Mouse (Mus musculus): ENCODE measurements around the gene Ppfia3. TPM values are rescaled to one million over a fixed set of nuclear protein-coding genes. Genes with fewer than 3 reads are reported as not detected.

Ppfia3 gene
- under 1 TPM; 0.11 to 0.26 TPM for total RNA-seq (2021)
- 0.09 and 0.14 TPM in 2 replicates for polyA plus RNA-seq (2012; rRNA removed)
- long read RNA-seq = 0 reads

DNA sequence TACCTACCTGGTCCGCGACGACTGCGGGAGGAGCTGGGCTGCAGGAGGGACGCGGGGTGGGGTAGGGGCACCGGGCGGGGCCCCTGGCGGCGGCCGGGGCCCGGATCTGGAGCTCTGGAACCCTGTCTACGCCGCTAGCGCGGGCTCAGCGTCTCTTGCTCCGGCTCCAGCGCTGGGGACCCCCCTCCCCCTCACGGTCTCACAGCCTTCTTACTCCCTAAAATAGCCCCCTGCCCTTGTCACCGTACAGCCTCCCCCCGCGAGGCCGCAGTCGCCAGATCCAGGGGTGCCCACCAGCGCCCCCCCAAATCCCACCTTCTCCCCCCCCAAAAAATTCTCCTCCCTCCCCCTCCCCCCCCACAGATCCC, at the start of gene Ppfia3:
Ppfia3 (minus strand) TSS at position 368 of the 368 bp plus-strand sequence.
- Histone ChIP-seq H3K27me3 (ENCODE audit: control insufficient read depth, insufficient read depth, low read length) (peaks cover 4% of the 10 kb centered on the region; the same call in 1 of the 2 replicates), H3K4me1 (ENCODE audit: control insufficient read depth, insufficient read depth, low read length) (peaks cover 1% of the 10 kb centered on the region; the same call in 1 of the 2 replicates), H3K9ac (ENCODE audit: low read depth, low read length) (peak within 1 kb of the TSS; percentile 51), H3K36me3 (ENCODE audit: control insufficient read depth, insufficient read depth, low read length) (no peaks in the 10 kb centered on the region), H3K27ac (peak within 1 kb of the TSS; percentile 37), H3K4me3 (peak within 1 kb of the TSS; percentile 66), H3K79me2 (replicated peaks; ENCODE audit: control insufficient read depth, insufficient read depth, low read length) (no peaks in the 10 kb centered on the region)
- peak in 1 of 2 experiments; percentile 35 for DNase-seq
- intact Hi-C loops (cut with DNase I) = loop anchor here (10.0 kb wide), 1 partner anchor 62 kb away; no protein-coding TSS in a partner anchor
- 3% methylated on average over 25 of the region's 26 CpGs for WGBS
- TF ChIP-seq EP300 (IDR thresholded peaks at IDR 0.05; ENCODE audit: insufficient read depth, low read depth, low read length) = no peak
- no peak for TF ChIP-seq POLR2A (IDR thresholded peaks at IDR 0.05; ENCODE audit: insufficient read depth, low read depth, low read length)
- TF ChIP-seq CTCF (IDR thresholded peaks at IDR 0.05) = no peak

DNA sequence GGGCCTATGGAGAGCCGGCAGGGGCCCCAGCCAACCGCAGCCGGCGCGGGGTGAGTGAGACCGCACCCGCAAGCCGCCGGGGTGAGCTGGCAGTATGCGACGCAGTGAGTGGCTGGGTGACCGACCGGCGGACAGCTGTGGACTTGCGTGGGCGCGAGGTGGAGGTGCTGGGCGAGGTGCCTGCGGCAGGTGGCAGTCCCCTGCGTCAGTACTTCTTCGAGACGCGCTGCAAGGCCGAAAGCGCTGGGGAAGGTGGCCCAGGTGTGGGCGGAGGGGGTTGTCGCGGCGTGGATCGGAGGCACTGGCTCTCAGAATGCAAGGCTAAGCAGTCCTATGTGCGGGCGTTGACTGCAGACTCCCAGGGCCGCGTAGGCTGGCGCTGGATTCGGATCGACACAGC, 48.8 kb upstream of the Ppfia3 start:
- Histone ChIP-seq H3K27ac (no peak overlapping the region), H3K36me3 (ENCODE audit: control insufficient read depth, insufficient read depth, low read length) (no peaks in the 10 kb centered on the region), H3K4me1 (ENCODE audit: control insufficient read depth, insufficient read depth, low read length) (no peaks in the 10 kb centered on the region), H3K79me2 (replicated peaks; ENCODE audit: control insufficient read depth, insufficient read depth, low read length) (no peaks in the 10 kb centered on the region), H3K27me3 (ENCODE audit: control insufficient read depth, insufficient read depth, low read length) (peaks cover 6% of the 10 kb centered on the region), H3K9ac (ENCODE audit: low read depth, low read length) (no peak overlapping the region), H3K4me3 (no peak overlapping the region)
- DNase-seq = no peak
- WGBS = 26% methylated on average over 37 of the region's 37 CpGs
- intact Hi-C loops (cut with DNase I) = no loop called here
- TF ChIP-seq POLR2A (IDR thresholded peaks at IDR 0.05; ENCODE audit: insufficient read depth, low read depth, low read length) = no peak
- TF ChIP-seq EP300 (IDR thresholded peaks at IDR 0.05; ENCODE audit: insufficient read depth, low read depth, low read length) = no peak
- TF ChIP-seq CTCF (IDR thresholded peaks at IDR 0.05) = no peak

DNA sequence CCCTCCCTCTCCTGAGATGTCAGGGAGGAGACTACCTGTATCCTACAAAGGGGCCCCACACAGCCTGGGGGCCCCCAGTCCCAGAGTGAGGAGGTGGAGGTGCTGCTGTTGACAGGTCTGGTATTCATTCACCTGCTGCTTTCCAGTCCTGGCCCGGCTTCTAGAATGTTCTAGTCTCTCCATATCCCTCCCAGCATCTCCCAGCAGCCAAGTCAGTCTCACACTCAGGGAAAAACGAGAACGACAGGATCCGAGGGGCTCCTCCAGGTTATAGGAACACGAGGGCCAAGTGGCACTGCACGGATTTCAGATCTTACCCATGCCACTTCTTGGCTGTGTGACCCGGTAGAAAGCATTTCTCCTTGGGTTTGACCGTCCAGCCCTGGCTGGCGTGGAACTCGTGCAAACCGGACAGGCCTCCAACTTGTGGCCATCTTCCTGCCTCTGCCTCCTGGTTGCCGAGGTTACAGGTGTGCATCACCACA, 48.0 kb upstream of the Ppfia3 start:
- Histone ChIP-seq H3K27me3 (ENCODE audit: control insufficient read depth, insufficient read depth, low read length) (peaks cover 6% of the 10 kb centered on the region), H3K4me3 (no peak overlapping the region)
- intact Hi-C loops (cut with DNase I) = no loop called here

DNA sequence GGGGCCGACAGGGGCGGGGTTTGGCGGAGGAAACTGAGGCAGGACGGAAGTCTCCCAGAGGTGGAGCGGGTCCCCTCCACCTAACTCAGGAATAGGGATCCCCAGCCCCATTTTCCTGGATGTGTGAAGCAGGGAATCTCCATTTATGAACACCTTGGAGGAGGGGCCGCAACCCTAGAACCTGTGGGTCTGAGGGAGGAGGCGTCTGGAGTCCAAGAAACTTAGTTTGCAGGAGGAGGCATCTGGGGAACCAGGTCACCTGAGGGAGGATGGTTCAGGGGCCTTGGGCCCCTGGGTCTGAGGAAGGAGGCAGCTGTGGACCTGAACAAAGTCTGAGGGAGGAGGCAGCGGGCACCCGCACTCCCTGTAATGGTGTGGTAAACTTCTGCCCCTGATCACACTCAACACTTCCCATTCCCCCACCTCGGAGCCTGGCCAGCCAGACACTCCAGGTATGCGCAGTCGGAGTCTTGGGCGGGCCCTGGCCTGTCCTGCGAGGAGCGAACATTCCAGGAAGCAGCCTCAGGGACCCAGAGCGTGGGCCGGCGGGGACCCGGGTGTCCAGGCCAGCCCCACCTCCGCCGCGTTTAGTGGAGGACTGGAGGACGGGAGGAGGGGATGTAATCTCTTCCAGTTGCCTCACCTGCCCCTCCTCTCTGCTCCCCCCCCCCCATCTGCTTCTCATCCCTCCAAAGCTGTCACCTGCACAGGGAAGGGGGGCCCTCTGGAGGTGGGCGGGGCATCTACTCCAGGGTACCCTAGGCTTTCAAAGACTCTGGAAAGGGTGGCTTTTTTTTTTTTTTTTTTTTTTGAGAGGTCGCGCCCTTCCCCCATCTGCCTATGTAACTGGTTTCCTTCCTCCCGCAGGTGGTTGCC, 47.3 kb upstream of the Ppfia3 start:
- no peak for DNase-seq
- no peak overlapping the region for H3K27ac ChIP-seq
- TF ChIP-seq POLR2A (IDR thresholded peaks at IDR 0.05; ENCODE audit: insufficient read depth, low read depth, low read length) = no peak
- no peak for TF ChIP-seq EP300 (IDR thresholded peaks at IDR 0.05; ENCODE audit: insufficient read depth, low read depth, low read length)
- TF ChIP-seq CTCF (IDR thresholded peaks at IDR 0.05) = no peak
- H3K9ac ChIP-seq (ENCODE audit: low read depth, low read length) = peak overlapping the region; percentile 36
- H3K4me3 ChIP-seq = peak overlapping the region; percentile 45
- H3K4me1 ChIP-seq (ENCODE audit: control insufficient read depth, insufficient read depth, low read length) = no peaks in the 10 kb centered on the region
- WGBS = 2% methylated on average over 27 of the region's 27 CpGs
- intact Hi-C loops (cut with DNase I) = no loop called here
- peaks cover 6% of the 10 kb centered on the region for H3K27me3 ChIP-seq (ENCODE audit: control insufficient read depth, insufficient read depth, low read length)
- H3K36me3 ChIP-seq (ENCODE audit: control insufficient read depth, insufficient read depth, low read length) = no peaks in the 10 kb centered on the region
- no peaks in the 10 kb centered on the region for H3K79me2 ChIP-seq (replicated peaks; ENCODE audit: control insufficient read depth, insufficient read depth, low read length)

More for the DNA sequence above, 48.0 kb upstream of the Ppfia3 start:
- no peak for DNase-seq
- TF ChIP-seq CTCF (IDR thresholded peaks at IDR 0.05) (no peak), POLR2A (IDR thresholded peaks at IDR 0.05; ENCODE audit: insufficient read depth, low read depth, low read length) (no peak), EP300 (IDR thresholded peaks at IDR 0.05; ENCODE audit: insufficient read depth, low read depth, low read length) (no peak)
- Histone ChIP-seq H3K27ac (no peak overlapping the region), H3K36me3 (ENCODE audit: control insufficient read depth, insufficient read depth, low read length) (no peaks in the 10 kb centered on the region), H3K79me2 (replicated peaks; ENCODE audit: control insufficient read depth, insufficient read depth, low read length) (no peaks in the 10 kb centered on the region), H3K4me1 (ENCODE audit: control insufficient read depth, insufficient read depth, low read length) (no peaks in the 10 kb centered on the region), H3K9ac (ENCODE audit: low read depth, low read length) (no peak overlapping the region)
- 46% methylated on average over 12 of the region's 12 CpGs for WGBS

DNA sequence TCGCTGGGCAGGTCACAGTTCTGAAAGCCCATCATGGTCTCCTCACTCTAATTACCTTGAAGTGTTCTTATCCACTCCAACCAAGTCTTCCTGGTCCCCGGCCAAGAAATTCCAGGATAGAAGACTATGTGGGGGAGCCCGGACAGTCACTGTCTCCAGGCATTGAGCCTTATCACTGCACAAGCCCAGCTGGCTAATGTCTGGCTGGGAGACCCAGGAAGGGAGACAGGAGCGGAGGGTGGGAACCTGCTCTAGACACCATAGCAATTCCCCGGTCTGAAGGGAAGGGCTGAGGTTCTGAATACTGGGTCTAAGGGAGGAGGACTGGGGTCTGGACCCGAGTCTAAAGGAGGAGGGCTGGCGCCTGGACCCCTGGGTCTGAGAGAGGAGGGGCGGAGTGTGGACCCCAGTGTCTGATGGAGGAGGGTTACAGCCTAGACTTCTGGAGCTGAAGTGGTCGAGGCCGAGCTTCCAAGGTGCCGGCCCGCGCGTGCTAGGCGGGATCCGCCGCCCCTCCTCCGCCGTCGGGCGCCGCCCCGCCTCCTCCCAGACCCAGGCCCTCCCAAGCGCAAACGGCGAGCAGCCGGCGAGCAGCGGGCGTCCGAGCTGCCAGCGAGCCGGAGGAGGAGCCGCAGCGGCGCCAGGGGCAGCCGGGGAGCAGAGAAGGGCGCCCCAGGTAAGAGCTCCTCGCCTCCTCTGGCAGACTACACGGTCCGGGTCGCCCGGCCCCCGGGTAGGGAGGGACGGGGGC, 46.5 kb upstream of the Ppfia3 start, which contains the start of gene Ntf5:
Ntf5 (plus strand) TSS at position 583 of the 751 bp plus-strand sequence.
- peak; percentile 33 to 51 for DNase-seq
- Histone ChIP-seq H3K9ac (ENCODE audit: low read depth, low read length) (peak within 1 kb of the TSS; percentile 36), H3K79me2 (replicated peaks; ENCODE audit: control insufficient read depth, insufficient read depth, low read length) (no peaks in the 10 kb centered on the region), H3K4me1 (ENCODE audit: control insufficient read depth, insufficient read depth, low read length) (no peaks in the 10 kb centered on the region), H3K27me3 (ENCODE audit: control insufficient read depth, insufficient read depth, low read length) (peaks cover 6% of the 10 kb centered on the region), H3K36me3 (ENCODE audit: control insufficient read depth, insufficient read depth, low read length) (no peaks in the 10 kb centered on the region), H3K27ac (no peak within 1 kb of the TSS), H3K4me3 (peak within 1 kb of the TSS; percentile 45)
- TF ChIP-seq CTCF (IDR thresholded peaks at IDR 0.05) = no peak
- no peak for TF ChIP-seq EP300 (IDR thresholded peaks at IDR 0.05; ENCODE audit: insufficient read depth, low read depth, low read length)
- TF ChIP-seq POLR2A (IDR thresholded peaks at IDR 0.05; ENCODE audit: insufficient read depth, low read depth, low read length) = no peak
- WGBS = 3% methylated on average over 37 of the region's 45 CpGs
- intact Hi-C loops (cut with DNase I) = no loop called here
